Comparison of ENCODE assay signal across 9 mouse cellular contexts in the genomic region with DNA sequence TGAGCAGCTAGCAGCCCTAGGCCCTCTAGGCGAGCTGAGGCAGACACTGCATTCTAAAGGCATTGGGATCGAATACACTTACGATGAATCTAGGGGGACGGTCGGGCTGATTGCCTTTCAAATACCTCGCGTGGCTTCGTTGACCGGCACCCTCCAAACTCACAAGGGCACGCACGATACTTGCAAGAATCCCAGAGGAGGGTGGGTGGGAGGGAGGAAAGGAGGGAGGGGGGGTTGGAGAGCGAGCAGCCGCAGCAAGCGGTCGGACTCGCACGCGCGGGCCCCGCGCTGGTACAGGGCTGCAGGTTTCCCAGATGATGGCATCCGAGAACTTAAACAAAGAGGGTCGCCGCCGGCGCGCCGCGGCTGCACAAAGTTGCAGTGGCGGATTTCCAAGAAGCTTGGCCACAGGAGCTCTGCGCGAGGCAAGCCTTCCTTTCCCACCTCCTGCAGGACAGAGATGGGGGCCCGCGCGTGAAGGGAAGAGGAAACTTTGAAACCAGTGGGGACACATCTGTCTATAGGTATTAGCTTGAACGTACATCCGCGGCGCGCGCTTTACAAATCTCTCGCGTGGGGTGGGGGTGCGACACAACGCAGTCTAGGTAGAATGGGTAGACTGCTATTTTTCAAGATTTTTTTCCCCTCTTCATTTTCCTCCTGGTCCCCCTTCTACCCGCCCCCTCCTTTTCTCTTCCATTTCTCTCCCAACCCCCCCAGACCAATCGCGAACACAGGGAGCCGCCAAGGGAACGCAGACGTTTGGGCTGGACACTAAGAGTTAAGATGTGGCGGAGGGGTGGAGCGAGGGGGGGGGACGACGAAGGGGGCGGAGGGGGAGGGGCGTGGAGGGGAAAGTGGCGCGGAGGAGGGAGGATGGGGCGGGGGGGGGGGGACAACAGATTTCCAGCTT. TPM values are rescaled to one million over a fixed set of nuclear protein-coding genes. Genes with fewer than 3 reads are reported as not detected.
DNase-seq lines count a peak whose midpoint lies in the region; ATAC-seq lines count a peak whose summit lies in the region.
"Had no signal": no experiment of that assay in that cellular context is flagged by ENCODE, and none has a peak within 500 bp of the region (broad histone marks: within the 10 kb centered on the region; RNA-seq: fewer than 3 reads in every experiment).

No protein-coding gene starts in this region.

- DNase-seq in heart, postnatal 4 days = no peak
- peak; percentile 68 for DNase-seq in brain, adult 2 months (ENCODE audit: low read depth, low spot score)
- DNase-seq in hindbrain, embryonic 11.5 days (ENCODE audit: low spot score) = peak; percentile 81
- DNase-seq in limb, embryonic 10.5 days (ENCODE audit: low spot score) = peak; percentile 78
- peak; percentile 81 to 84 for DNase-seq in right cerebral cortex, postnatal 10 days (ENCODE audit: low spot score in 2 of 2)
- no peak for DNase-seq in heart, adult 11 months

- WGBS in heart, embryonic 11.5 days (ENCODE audit: insufficient replicate concordance) = under 1% methylated on average over 52 of the region's 60 CpGs
- WGBS in hindbrain, embryonic 11.5 days = under 1% methylated on average over 53 of the region's 60 CpGs
- WGBS in limb, embryonic 10.5 days = under 1% methylated on average over 56 of the region's 60 CpGs

- no peaks in the 10 kb centered on the region for H3K36me3 ChIP-seq in heart, embryonic 11.5 days (ENCODE audit: control insufficient read depth, insufficient read depth, low read length)
- H3K36me3 ChIP-seq in hindbrain, embryonic 11.5 days (ENCODE audit: control insufficient read depth, insufficient read depth, low read length) = peaks cover 8% of the 10 kb centered on the region
- H3K36me3 ChIP-seq in limb, embryonic 10.5 days = no peaks in the 10 kb centered on the region

- H3K4me3 ChIP-seq in heart, embryonic 11.5 days (ENCODE audit: low read depth, low read length) = peak overlapping the region; percentile 54
- H3K4me3 ChIP-seq in hindbrain, embryonic 11.5 days (ENCODE audit: low read depth, low read length) = peak overlapping the region; percentile 99
- peak overlapping the region; percentile 53 for H3K4me3 ChIP-seq in limb, embryonic 10.5 days

- peaks cover 14% of the 10 kb centered on the region for H3K4me1 ChIP-seq in heart, embryonic 11.5 days (ENCODE audit: control insufficient read depth, insufficient read depth, low read length)
- H3K4me1 ChIP-seq in hindbrain, embryonic 11.5 days (replicated peaks; ENCODE audit: control insufficient read depth, insufficient read depth, low read length) = no peaks in the 10 kb centered on the region
- peaks cover 50% of the 10 kb centered on the region for H3K4me1 ChIP-seq in limb, embryonic 10.5 days

- no peak overlapping the region for H3K27ac ChIP-seq in heart, embryonic 11.5 days (ENCODE audit: low read depth, low read length)
- H3K27ac ChIP-seq in hindbrain, embryonic 11.5 days (ENCODE audit: low read depth, low read length) = peak overlapping the region; percentile 99
- peak overlapping the region; percentile 81 for H3K27ac ChIP-seq in limb, embryonic 10.5 days

- peak; percentile 40; the same call in 1 of the 2 replicates for ATAC-seq in heart, embryonic 11.5 days (replicated peaks; ENCODE audit: insufficient number of reproducible peaks, low FRiP score, low TSS enrichment)
- peak; percentile 65 for ATAC-seq in hindbrain, embryonic 11.5 days (ENCODE audit: low FRiP score)
- no peak for ATAC-seq in CD4-positive, CD25-positive, alpha-beta regulatory T cell, adult 4 months

- peaks cover 90% of the 10 kb centered on the region for H3K27me3 ChIP-seq in heart, embryonic 11.5 days (ENCODE audit: control insufficient read depth, insufficient read depth, low read length)
- H3K27me3 ChIP-seq in hindbrain, embryonic 11.5 days (ENCODE audit: control insufficient read depth, insufficient read depth, low read length) = no peaks in the 10 kb centered on the region
- peaks cover 100% of the 10 kb centered on the region for H3K27me3 ChIP-seq in limb, embryonic 10.5 days (ENCODE audit: low read depth, poor library complexity, severe bottlenecking)

- peak overlapping the region; percentile 91 for H3K4me2 ChIP-seq in heart, embryonic 11.5 days
- peak overlapping the region; percentile 48 for H3K4me2 ChIP-seq in hindbrain, embryonic 11.5 days (replicated peaks; ENCODE audit: low read depth, low read length)

- no peaks in the 10 kb centered on the region for H3K9me3 ChIP-seq in heart, embryonic 11.5 days (replicated peaks; ENCODE audit: control insufficient read depth, low read length)
- H3K9me3 ChIP-seq in hindbrain, embryonic 11.5 days (ENCODE audit: control insufficient read depth, low read length) = no peaks in the 10 kb centered on the region
- no peaks in the 10 kb centered on the region for H3K9me3 ChIP-seq in limb, embryonic 10.5 days (replicated peaks)

- 0 out of 2 replicates have a peak overlapping the region, but pooled peaks have one; percentile 16 for H3K9ac ChIP-seq in heart, embryonic 11.5 days (ENCODE audit: low read depth, low read length)
- peak overlapping the region; percentile 88 for H3K9ac ChIP-seq in hindbrain, embryonic 11.5 days (ENCODE audit: low read depth, low read length)

RNA-seq across cellular contexts. Expression of gene Pou3f3, which starts 0.6 kb away (rescaled TPM):
- 0.10 and 0.19 TPM in 2 replicates for polyA plus RNA-seq in heart, embryonic 11.5 days (2014; fragmentation: Nextera tagmentation; extraction: Ambion mirVana)
- total RNA-seq in heart, postnatal 4 days (2021) = under 1 TPM in 1 of 2 experiments, not detected in 1; 0.02 TPM
- 20.7 and 22.3 TPM in 2 replicates for polyA plus RNA-seq in hindbrain, embryonic 11.5 days (2014; fragmentation: Nextera tagmentation; extraction: Ambion mirVana)
- 0.11 TPM in 1 of 2 replicates, not detected in the other for polyA plus RNA-seq in limb, embryonic 10.5 days (2016; fragmentation: Nextera tagmentation; extraction: Ambion mirVana)
- under 1 TPM in 1 of 2 experiments, not detected in 1; 0.08 TPM for polyA plus RNA-seq in CD4-positive, CD25-positive, alpha-beta regulatory T cell, adult 4 months (2017; shearing (Covaris generic))
- total RNA-seq: MEL had no signal

Comparison
In these comparisons a context has a peak if more than half of its experiments do, and no peak if none do; other contexts are left out.
1. DNase-seq: peak in brain, adult 2 months (single experiment), hindbrain, embryonic 11.5 days (single experiment), limb, embryonic 10.5 days (single experiment) and right cerebral cortex, postnatal 10 days (2 of 2); none in heart, postnatal 4 days (single experiment) and heart, adult 11 months (single experiment).
2. RNA of gene Pou3f3, which starts 0.6 kb away (polyA plus RNA-seq): 20.7 to 22.3 TPM in hindbrain, embryonic 11.5 days; 0.10 to 0.19 TPM in heart, embryonic 11.5 days, 0.08 TPM in CD4-positive, CD25-positive, alpha-beta regulatory T cell, adult 4 months and 0.11 TPM in limb, embryonic 10.5 days; every median in the first group is over 10 times any median in the second.
3. Peak in every context shown above with its lines, with median percentiles within 50 percentile points of each other: H3K4me3 ChIP-seq.